Mouse (Mus musculus) lung, postnatal 0 days (tissue): ENCODE results near the gene Col5a3.
A peak's percentile ranks its signal among the peaks of the same experiment; 100 is the strongest.

Source experiments
- CTCF ChIP-seq: IDR thresholded peaks from 2 replicates; pipeline ENCODE4 v1.5.1; 2016; ENCODE audit warnings: antibody characterized with exemption, mild to moderate bottlenecking
- EP300 ChIP-seq: IDR thresholded peaks from 2 replicates; pipeline ENCODE4 v1.6.1; 2016; ENCODE audit warnings: antibody characterized with exemption, mild to moderate bottlenecking, control low read depth

GRCm38 (mm10) chr9:20842670-20843069, 27.8 kb upstream of the Col5a3 start:
- TF ChIP-seq CTCF (peak; percentile 62), EP300 (no peak)
